Mouse (Mus musculus) inflammation-experienced regulatory T-cells, adult 6 months (primary cell): Measurements from ENCODE around the gene Shroom2. TPM values are rescaled to one million over a fixed set of nuclear protein-coding genes. Genes with fewer than 3 reads are reported as not detected.
"Not testable (repeated sequence)": the region's sequence is repeated elsewhere in the genome, so short reads cannot be mapped to it uniquely, and the experiment has no call there.

Experiments used
- ATAC-seq: one replicate; pipeline ENCODE4 v1.8.0; 2017
- polyA plus RNA-seq, 3 experiments: library from polyadenylated mRNA; unstranded; fragments of 100-300 nt; shearing (Covaris generic); gene quantifications; one replicate each; pipeline ENCODE4 v1.2.1; 2017

Gene Shroom2
- polyA plus RNA-seq = not detected

DNA sequence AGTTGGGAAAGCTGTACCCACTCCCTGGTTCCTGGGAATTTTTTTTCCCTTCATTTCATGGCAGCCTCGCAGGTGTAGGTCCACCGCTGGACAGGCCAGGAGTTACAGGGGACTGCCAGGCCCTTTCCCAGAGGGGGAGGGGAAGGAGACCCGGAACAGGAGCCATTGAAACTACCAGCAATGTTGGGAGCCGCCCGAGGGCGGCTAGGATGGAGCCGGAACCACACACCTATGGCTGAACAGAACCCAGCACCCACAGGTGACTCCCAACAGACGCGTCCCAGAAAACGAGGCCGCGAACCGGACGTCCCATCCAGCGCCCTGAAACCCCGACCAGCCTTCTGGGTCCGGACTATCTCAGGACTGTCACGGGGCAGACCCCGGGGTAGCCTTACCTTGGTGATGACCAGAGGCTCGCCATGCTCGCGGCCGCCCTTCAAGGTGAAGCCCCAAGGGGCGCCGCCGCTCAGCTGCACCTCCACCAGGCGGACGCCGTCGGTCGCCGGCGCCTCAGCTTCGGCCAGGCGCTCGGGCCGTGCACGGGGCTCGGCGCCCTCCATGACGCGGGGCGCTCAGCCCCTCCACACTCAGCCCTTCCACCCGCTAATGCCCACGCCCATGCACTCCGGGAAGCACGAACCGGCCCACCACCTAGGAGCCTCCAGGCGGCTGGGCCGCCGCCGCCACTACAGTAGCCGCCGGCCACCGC, at the start of gene Shroom2:
Shroom2 (minus strand) TSS at position 575 of the 709 bp plus-strand sequence.
- ATAC-seq = no peak

DNA sequence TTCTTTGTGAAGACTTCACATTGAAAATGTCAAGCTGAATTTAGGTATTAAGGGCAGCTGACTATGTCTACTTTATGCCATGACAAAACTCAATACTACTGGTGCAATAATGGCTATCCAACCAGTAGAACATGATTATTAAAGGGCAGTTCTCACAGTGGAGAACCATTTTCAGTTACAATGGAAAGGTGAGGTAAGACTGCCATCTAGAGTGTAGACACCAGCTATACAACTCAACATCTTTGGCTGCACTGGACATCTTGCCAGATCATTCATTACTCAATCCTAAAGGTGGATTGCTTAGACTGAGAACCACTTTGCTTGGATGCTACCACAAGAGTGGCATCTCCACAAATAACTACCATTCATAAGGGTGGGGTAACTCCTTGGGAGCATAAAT, 49.7 kb upstream of the Shroom2 start:
- ATAC-seq = no peak

DNA sequence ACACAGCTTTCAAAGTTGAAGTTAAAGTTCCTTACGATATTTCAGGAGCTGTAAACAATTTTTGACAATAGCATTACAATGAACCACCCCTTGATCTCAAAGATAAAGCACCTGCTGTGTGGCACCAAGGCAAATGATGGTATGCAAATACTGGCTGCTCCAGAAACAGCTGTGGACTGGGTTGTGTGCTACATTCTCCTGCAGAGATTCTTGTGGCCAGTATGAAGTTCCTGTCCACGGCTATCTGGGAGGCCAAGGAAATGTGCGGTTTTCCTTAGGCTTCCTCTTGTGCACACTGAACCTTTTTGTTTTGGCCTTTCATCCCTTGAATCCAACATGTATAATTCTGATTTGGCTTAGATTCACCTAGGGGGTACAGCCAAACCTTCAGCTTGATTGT, 44.1 kb upstream of the Shroom2 start:
- ATAC-seq = no peak

GRCm38 (mm10) chrX:152805317-152805716, 36.1 kb upstream of the Shroom2 start:
- no peak for ATAC-seq

GRCm38 (mm10) chrX:152788611-152789010, 19.3 kb upstream of the Shroom2 start:
- ATAC-seq = no peak

DNA sequence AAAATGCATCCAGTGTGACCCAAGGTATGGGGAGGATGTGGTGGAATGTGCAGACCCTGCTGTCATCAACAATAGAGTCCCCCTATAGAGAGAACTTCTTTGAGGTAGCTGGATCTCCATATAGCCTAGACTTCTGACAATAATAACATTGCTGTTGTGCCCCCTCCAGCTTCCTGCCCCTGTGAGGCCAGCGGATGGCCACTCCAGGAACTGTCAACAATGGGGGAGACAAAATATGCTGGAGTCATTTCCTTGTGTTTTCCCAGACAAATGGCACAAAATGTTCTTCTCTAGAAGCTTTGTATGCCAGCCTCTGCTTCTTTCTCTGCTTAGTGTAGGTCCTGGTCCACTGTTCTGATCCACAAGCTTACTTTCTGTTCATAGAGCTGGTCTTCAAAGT, 18.9 kb upstream of the Shroom2 start:
- ATAC-seq = no peak

GRCm38 (mm10) chrX:152781720-152782403, 12.6 kb upstream of the Shroom2 start, which contains the start of gene Gpr143:
Gene Gpr143 (plus strand): TSS chrX:152781921.
- ATAC-seq = no peak

DNA sequence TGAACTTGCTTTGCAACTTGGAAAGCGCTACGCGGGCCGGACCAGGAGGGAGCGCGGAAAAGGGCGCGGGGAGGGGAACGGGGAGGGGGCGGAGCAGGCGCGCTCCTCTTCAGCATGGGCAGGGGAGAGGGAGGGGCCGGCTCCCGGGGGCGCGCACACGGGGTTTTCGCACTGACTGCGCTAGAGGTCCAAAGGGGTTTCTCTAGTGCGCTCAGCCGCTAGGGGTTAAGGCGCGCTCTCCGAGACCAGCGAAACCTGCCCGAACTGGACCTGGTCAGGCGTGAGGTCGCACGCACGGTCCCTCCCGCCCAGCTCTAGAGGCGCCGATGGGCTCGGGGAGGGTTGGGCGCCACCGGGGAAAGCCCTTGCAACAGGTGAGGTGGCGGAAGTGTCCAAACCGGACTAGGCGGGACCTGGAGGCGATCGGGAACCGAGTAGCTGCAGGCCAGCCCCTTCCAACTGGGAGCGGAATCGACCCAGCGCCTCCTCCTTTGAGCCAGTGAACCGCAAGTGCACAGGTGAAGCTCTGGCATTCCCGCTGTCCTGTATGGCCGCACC, 414 bp upstream of the Shroom2 start:
- ATAC-seq = no peak

- no peak for ATAC-seq
Measured at GRCm38 (mm10) chrX:152764171-152764570, 5.1 kb downstream of the Shroom2 start.

- no peak for ATAC-seq
Measured at GRCm38 (mm10) chrX:152762855-152763254, 6.4 kb downstream of the Shroom2 start.

DNA sequence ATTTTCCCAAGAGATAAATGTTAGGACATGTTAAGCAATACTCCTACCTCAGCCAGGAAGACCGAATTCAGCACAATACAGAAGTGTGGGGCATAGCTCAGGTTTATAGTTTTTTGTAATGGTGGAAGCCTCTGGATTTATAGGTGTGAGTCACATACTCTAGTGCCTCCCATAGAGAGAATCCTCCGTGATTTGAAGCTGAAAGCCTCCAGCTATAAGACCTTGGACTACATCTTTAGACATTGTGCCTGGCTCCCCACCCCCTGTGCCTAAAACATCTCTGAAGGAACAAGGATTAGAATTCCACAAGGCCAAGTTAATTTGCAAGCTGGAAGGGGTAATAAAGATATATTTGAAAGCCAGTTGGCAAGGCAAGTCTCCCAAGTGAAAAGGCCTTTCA, 6.8 kb downstream of the Shroom2 start:
- ATAC-seq = no peak

GRCm38 (mm10) chrX:152756293-152756692, 13.0 kb downstream of the Shroom2 start:
- no peak for ATAC-seq

- ATAC-seq = no peak
Measured at GRCm38 (mm10) chrX:152755819-152756218, 13.4 kb downstream of the Shroom2 start.

GRCm38 (mm10) chrX:152745925-152746324, 23.3 kb downstream of the Shroom2 start:
- no peak for ATAC-seq

GRCm38 (mm10) chrX:152743642-152744041, 25.6 kb downstream of the Shroom2 start:
- ATAC-seq = no peak

GRCm38 (mm10) chrX:152738759-152739368, 30.4 kb downstream of the Shroom2 start:
- ATAC-seq = no peak

GRCm38 (mm10) chrX:152738191-152738590, 31.1 kb downstream of the Shroom2 start:
- no peak for ATAC-seq

- ATAC-seq = no peak
Measured at GRCm38 (mm10) chrX:152735283-152735682, 34.0 kb downstream of the Shroom2 start.

- ATAC-seq = no peak
Measured at GRCm38 (mm10) chrX:152716693-152717092, 52.6 kb downstream of the Shroom2 start.

- not testable (repeated sequence) for ATAC-seq
Measured at GRCm38 (mm10) chrX:152710715-152711114, 58.5 kb downstream of the Shroom2 start.

GRCm38 (mm10) chrX:152708359-152708758, 60.9 kb downstream of the Shroom2 start:
- ATAC-seq = no peak

- no peak for ATAC-seq
Measured at GRCm38 (mm10) chrX:152705397-152705796, 63.9 kb downstream of the Shroom2 start.

DNA sequence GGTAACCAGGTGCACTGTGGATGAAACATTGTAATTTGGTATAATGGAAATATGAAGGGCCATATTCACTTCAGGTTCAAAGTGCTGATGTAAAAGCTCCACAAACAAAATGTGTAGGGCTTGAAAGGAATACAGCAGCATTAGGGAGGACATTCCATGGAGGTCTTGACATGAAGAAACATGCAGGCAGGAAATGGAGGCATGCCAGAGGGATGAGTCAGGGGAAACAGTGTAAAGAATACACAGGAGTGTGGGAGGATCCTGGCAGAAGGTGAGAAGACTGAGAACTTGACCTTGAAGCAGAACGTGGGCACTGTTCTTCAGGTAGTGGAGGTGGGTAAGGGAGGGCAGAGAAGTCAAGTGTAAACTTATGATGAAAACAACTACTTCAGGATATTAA, 65.6 kb downstream of the Shroom2 start:
- no peak for ATAC-seq
